Mouse (Mus musculus): ENCODE data around the gene Itga5. TPM values are rescaled to one million over a fixed set of nuclear protein-coding genes. Genes with fewer than 3 reads are reported as not detected.

Itga5 gene
- polyA plus RNA-seq, 1 experiment from 2014 or later = 42.7 TPM

DNA sequence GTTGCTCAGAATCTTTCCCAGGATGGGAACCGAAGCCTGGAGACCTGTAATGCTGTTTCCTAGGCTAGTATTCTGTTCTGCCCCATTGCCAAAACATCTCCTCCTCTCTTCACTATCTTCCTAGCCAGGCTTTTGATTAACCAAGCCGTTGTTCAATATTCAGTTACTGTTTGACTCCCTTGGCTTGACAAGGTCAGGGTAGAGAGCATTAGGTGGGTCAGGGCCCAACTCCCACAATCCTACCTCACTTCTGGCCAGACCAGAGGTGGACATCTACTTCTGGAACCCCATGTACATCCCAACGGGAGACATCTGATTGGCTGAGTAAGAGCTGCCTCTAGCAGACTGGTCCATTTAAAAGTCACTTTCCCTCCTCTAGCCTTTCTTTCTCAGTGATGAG, 3.6 kb downstream of the Itga5 start:
- 79% methylated on average over 3 of the region's 3 CpGs for WGBS
- Histone ChIP-seq H3K4me1 (peaks cover 53% of the 10 kb centered on the region), H3K27me3 (no peaks in the 10 kb centered on the region), H3K4me2 (no peak overlapping the region), H3K27ac (no peak overlapping the region), H3K36me3 (no peaks in the 10 kb centered on the region), H3K4me3 (no peak overlapping the region), H3K9me3 (no peaks in the 10 kb centered on the region), H3K9ac (no peak overlapping the region)
- ATAC-seq (ENCODE audit: borderline replicate concordance, extremely low read depth, low FRiP score, low TSS enrichment) = no peak

DNA sequence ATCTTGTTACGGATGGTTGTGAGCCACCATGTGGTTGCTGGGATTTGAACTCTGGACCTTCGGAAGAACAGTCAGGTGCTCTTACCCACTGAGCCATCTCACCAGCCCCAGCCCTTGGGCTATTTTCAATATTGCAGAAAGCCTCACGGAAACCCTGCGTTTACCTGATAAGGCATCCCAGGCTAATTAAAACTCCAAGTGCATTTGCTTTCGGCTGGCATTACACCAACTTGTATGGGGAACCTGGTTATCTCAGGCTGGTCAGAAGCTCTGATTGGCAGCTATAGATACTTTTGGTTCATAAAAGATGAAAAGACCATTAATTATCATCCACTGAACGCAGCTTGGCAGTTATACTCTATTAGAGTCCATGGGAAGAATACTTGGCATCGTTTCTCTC, 4.2 kb downstream of the Itga5 start:
- H3K36me3 ChIP-seq = no peaks in the 10 kb centered on the region
- H3K27me3 ChIP-seq = no peaks in the 10 kb centered on the region
- H3K4me3 ChIP-seq = no peak overlapping the region
- H3K4me2 ChIP-seq = no peak overlapping the region
- no peak for ATAC-seq (ENCODE audit: borderline replicate concordance, extremely low read depth, low FRiP score, low TSS enrichment)
- 82% methylated on average over 7 of the region's 7 CpGs for WGBS
- peaks cover 49% of the 10 kb centered on the region for H3K4me1 ChIP-seq
- no peak overlapping the region for H3K27ac ChIP-seq
- no peak overlapping the region for H3K9ac ChIP-seq
- no peaks in the 10 kb centered on the region for H3K9me3 ChIP-seq

DNA sequence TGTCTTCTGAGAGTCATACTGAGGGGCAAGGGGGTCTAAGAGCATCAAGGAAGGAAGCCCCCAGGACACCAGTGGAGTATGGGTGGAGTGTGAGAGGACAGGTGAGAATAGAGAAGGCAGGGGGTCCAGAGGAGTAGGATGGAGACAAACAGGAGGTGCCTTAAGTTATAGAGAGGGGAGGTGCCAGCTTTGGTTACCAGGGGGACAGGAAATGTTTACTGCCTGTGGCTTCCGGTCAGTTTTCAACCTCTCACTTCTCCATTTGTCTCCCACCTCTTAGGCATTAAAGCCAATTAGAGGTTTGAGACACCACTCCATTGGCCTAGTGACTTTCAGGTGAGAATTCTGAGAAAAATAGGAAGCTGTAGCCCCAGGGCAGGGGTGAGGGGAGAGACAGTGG, 5.3 kb downstream of the Itga5 start:
- peaks cover 44% of the 10 kb centered on the region for H3K4me1 ChIP-seq
- no peaks in the 10 kb centered on the region for H3K27me3 ChIP-seq
- H3K9ac ChIP-seq = no peak overlapping the region
- H3K4me2 ChIP-seq = no peak overlapping the region
- no peak for ATAC-seq (ENCODE audit: borderline replicate concordance, extremely low read depth, low FRiP score, low TSS enrichment)
- no peak overlapping the region for H3K27ac ChIP-seq
- no peaks in the 10 kb centered on the region for H3K9me3 ChIP-seq
- no peak overlapping the region for H3K4me3 ChIP-seq
- no peaks in the 10 kb centered on the region; the same call in 1 of the 2 replicates for H3K36me3 ChIP-seq
- WGBS = 45% methylated on average over 1 of the region's 1 CpGs

DNA sequence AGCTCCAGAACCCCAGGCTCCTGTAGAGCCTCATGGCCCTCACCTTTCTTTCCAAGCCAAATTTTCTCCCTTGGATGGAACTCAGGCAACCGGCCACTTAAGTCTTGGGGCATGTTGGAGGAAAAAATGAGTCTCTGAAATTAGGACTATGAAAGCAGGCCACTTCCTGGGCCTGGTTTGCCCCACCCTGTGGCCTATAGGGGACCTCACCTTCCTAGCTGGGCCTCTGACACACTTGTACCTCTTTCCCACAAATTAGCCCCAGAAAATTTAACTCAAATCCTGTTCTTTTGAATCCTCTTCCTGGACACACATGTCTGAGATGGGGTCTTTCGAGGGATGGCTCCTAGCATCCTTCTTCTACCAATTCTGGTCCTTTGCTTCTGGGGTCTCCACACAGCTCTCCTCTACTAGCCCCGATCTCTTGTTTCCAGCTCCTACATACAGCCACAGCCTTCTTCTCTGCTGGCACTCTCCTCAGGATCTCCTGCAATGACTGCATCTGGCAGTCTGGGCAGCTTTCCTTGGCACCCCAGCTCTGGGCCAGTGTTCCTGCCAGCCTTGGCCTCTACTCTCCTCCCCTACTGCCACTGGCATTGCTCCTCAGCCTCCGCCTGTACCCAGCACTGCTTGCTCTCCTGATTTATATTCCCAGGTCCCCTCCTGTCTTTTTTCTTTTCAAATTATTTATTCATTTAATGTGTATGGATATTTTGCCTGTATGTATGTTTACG, 6.5 kb downstream of the Itga5 start:
- Histone ChIP-seq H3K27me3 (no peaks in the 10 kb centered on the region), H3K4me2 (no peak overlapping the region), H3K4me1 (peaks cover 40% of the 10 kb centered on the region), H3K9ac (no peak overlapping the region), H3K4me3 (no peak overlapping the region), H3K9me3 (no peaks in the 10 kb centered on the region), H3K36me3 (no peaks in the 10 kb centered on the region; the same call in 1 of the 2 replicates), H3K27ac (no peak overlapping the region)
- no peak for ATAC-seq (ENCODE audit: borderline replicate concordance, extremely low read depth, low FRiP score, low TSS enrichment)
- 89% methylated on average over 5 of the region's 5 CpGs for WGBS

DNA sequence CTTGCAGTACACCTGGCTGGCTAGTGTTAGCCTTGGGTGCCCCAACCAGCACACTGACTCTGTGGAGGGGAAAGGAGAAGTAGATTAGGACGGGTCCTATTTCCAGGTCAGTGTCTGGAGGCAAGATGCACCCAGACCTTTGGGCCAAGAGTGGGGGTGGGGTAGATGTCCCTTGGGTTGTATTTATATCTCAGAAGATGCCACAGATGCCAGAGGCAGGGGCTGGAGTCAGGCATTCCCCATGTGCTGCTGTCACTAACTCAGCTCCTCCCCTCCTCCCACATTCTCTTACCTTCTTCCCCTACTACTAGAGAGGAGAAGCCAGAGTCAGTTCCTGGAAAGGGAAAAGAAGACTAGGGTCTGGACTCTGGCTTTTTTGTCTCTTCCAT, 7.4 kb downstream of the Itga5 start:
- no peak for ATAC-seq (ENCODE audit: borderline replicate concordance, extremely low read depth, low FRiP score, low TSS enrichment)
- peak overlapping the region; percentile 61 for H3K27ac ChIP-seq
- peaks cover 4% of the 10 kb centered on the region for H3K36me3 ChIP-seq
- H3K9ac ChIP-seq = no peak overlapping the region
- no peaks in the 10 kb centered on the region for H3K9me3 ChIP-seq
- H3K4me1 ChIP-seq = peaks cover 31% of the 10 kb centered on the region
- no peaks in the 10 kb centered on the region for H3K27me3 ChIP-seq
- no peak overlapping the region for H3K4me2 ChIP-seq
- WGBS = 42% methylated on average over 1 of the region's 1 CpGs
- H3K4me3 ChIP-seq = no peak overlapping the region

DNA sequence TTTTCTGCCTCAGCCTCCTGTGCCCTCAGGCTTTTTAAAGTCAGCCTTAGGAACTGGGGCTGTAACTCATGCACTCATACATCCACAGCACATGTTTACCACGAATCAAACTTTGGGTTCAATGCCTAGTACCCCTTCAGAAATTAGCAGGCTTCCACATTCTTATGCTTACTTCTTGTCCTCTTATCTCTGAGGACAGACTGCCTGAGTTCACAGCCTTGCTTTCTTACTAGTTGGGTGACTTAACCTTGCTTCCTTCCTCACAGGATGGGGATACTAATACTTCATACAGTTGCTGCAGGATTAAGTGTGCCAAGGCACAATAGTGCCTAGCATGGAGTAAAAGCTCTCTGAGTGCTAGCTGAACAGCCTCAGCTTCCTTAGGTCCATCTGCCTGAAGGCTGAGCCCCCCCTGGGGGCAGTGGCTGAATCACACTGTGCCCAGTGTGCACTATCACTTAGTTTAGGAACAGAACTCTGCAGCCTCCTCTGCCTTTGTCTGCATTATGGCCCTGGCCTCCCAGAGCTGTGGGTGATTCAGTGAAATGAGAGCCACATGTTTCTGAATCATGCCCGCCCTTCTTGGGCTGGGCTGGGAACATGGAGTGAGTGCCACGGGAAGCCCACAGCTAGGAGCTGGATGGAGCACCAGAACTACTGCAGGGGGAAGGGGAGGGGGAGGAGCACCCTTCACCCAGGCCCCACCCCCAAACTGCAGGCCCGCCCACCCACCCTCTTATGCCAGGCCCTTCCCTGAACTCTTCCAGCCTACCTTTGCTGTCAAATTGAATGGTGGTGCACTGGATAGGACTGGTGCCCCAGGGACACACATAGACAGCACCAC, 8.1 kb downstream of the Itga5 start:
- H3K36me3 ChIP-seq = peaks cover 10% of the 10 kb centered on the region
- peak overlapping the region; percentile 61 for H3K27ac ChIP-seq
- H3K27me3 ChIP-seq = no peaks in the 10 kb centered on the region
- H3K4me1 ChIP-seq = peaks cover 30% of the 10 kb centered on the region
- H3K4me3 ChIP-seq = no peak overlapping the region
- no peak overlapping the region for H3K9ac ChIP-seq
- 34% methylated on average over 4 of the region's 4 CpGs for WGBS
- H3K4me2 ChIP-seq = no peak overlapping the region
- ATAC-seq (ENCODE audit: borderline replicate concordance, extremely low read depth, low FRiP score, low TSS enrichment) = peak; percentile 34
- H3K9me3 ChIP-seq = no peaks in the 10 kb centered on the region

DNA sequence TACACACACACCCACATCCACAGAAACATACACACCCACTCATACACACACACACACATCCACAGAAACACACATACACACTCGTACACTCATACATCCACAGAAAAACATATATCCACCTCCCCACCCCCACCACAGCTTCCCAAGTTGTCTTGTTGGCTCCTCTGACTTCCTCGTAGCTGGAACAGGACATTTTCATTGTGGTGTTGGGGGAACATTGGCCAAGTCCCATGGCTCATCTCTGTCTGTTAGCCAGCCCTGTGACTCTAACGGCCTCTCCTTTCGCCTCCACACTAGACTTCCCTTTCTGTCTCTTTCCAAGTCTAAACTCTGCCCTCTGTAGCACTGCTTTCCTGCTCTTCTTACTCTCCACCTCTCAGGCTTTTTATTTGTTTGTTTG, 8.7 kb downstream of the Itga5 start:
- no peak overlapping the region for H3K4me3 ChIP-seq
- 68% methylated on average over 4 of the region's 4 CpGs for WGBS
- peaks cover 27% of the 10 kb centered on the region for H3K4me1 ChIP-seq
- no peaks in the 10 kb centered on the region for H3K9me3 ChIP-seq
- no peak for ATAC-seq (ENCODE audit: borderline replicate concordance, extremely low read depth, low FRiP score, low TSS enrichment)
- no peak overlapping the region for H3K9ac ChIP-seq
- H3K27ac ChIP-seq = peak overlapping the region; percentile 25
- H3K36me3 ChIP-seq = peaks cover 14% of the 10 kb centered on the region
- no peaks in the 10 kb centered on the region for H3K27me3 ChIP-seq
- H3K4me2 ChIP-seq = no peak overlapping the region

DNA sequence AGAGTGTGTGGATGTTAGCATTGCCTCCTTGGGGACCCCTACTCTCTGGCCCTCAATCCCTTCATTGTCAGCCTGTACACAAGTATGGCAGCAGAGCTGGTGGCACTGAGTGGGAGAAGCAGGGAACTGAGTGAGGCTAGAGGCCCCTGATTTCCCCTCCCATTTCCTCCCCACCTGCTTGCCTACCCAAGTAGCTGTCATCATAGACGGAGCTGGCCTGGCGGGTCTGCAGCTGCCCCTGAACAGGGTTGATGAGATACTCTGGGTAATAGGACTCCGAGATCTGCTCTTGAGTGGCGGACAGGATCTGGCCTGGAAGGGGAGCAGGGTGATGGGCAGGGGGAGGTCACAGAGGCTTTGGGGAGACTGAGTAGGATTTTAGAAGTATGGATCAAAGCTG, 10.4 kb downstream of the Itga5 start:
- no peak overlapping the region for H3K4me2 ChIP-seq
- no peaks in the 10 kb centered on the region for H3K9me3 ChIP-seq
- H3K27ac ChIP-seq = no peak overlapping the region
- no peak overlapping the region for H3K9ac ChIP-seq
- no peak for ATAC-seq (ENCODE audit: borderline replicate concordance, extremely low read depth, low FRiP score, low TSS enrichment)
- peaks cover 28% of the 10 kb centered on the region for H3K36me3 ChIP-seq
- WGBS = 64% methylated on average over 4 of the region's 4 CpGs
- no peaks in the 10 kb centered on the region for H3K27me3 ChIP-seq
- H3K4me1 ChIP-seq = peaks cover 14% of the 10 kb centered on the region
- no peak overlapping the region for H3K4me3 ChIP-seq

DNA sequence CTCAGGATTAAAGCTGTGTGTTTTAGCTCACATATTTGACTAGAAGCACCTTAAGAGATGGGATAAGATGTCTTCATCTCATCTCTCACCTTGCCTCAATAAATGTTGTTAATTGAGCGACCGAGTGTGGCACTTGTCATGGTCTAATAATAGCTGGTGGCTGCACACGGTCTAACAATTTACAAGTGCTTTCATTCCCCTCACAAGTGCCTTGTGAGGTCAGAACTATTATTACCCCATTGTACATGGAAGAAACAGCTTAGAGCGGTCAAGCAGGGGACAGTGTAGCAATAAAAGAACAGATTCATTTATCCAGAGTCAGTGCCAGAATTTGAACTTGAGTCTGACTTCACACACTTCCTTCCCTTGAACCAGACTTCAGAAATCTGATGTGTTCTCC, 11.1 kb downstream of the Itga5 start:
- H3K9me3 ChIP-seq = no peaks in the 10 kb centered on the region
- H3K9ac ChIP-seq = no peak overlapping the region
- peaks cover 13% of the 10 kb centered on the region for H3K4me1 ChIP-seq
- ATAC-seq (ENCODE audit: borderline replicate concordance, extremely low read depth, low FRiP score, low TSS enrichment) = no peak
- peaks cover 35% of the 10 kb centered on the region for H3K36me3 ChIP-seq
- WGBS = 66% methylated on average over 4 of the region's 4 CpGs
- H3K27me3 ChIP-seq = no peaks in the 10 kb centered on the region
- no peak overlapping the region for H3K4me3 ChIP-seq
- no peak overlapping the region for H3K27ac ChIP-seq
- no peak overlapping the region for H3K4me2 ChIP-seq

DNA sequence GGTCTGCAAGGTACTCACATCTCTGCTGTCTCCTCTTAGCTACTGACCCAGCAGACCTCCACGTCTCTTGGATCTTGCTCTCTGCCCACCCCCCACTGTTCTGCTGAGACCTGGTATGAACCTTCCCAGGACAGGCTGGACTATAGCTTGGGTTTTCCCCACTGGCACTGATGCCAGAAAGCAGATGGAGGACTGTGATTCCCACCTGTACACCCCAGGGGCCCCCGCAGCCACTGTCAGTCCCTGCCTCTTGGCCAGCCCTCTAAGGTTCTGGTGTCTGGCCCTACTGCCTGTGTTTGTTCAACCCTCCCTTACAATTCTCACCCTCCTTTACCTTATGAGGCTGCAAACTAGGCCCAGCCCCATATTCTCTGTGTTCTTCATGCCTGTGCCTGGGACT, 11.9 kb downstream of the Itga5 start:
- Histone ChIP-seq H3K9ac (no peak overlapping the region), H3K9me3 (no peaks in the 10 kb centered on the region), H3K27ac (no peak overlapping the region), H3K36me3 (peaks cover 42% of the 10 kb centered on the region), H3K4me2 (no peak overlapping the region), H3K27me3 (no peaks in the 10 kb centered on the region), H3K4me3 (no peak overlapping the region), H3K4me1 (peaks cover 13% of the 10 kb centered on the region)
- no peak for ATAC-seq (ENCODE audit: borderline replicate concordance, extremely low read depth, low FRiP score, low TSS enrichment)
- 89% methylated on average over 2 of the region's 2 CpGs for WGBS

DNA sequence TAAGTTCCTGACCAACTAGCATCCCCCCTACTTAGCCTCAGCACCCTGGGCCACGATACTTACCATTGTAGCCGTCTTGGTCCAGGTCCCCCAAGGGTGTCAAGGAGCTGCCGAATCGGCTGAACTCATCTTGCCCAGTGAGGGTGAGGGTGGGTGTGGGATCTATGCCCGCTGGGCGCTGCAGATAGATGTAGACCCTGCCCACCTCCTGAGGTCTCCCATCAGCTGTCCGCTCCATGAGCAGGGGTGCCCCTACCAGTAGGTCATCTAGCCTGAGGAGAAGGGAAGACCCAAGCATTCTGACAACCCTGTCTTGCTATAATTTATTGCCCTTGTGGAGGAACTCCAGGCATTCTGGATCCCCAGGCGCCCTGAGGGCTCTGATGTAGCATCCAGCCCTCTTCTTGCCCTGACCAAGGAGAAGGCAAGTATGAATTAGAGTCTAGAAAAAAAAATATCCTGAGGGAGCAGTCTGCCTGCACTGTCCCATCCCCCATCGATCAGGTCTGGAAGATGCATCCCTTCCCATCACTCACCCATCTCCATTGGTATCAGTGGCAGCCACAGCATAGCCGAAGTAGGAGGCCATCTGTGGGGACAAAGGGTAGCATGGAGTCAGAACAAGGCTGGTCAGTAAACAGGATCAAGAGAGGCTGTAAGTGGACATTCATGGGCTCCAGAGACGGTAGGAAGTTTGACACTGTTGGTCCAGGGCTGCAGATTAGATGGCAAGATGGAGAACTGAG, 12.9 kb downstream of the Itga5 start:
- Histone ChIP-seq H3K27me3 (no peaks in the 10 kb centered on the region), H3K4me2 (no peak overlapping the region), H3K9me3 (no peaks in the 10 kb centered on the region), H3K36me3 (peaks cover 52% of the 10 kb centered on the region), H3K9ac (no peak overlapping the region), H3K4me3 (no peak overlapping the region), H3K27ac (no peak overlapping the region), H3K4me1 (peaks cover 4% of the 10 kb centered on the region)
- ATAC-seq (ENCODE audit: borderline replicate concordance, extremely low read depth, low FRiP score, low TSS enrichment) = no peak
- WGBS = 88% methylated on average over 11 of the region's 11 CpGs

DNA sequence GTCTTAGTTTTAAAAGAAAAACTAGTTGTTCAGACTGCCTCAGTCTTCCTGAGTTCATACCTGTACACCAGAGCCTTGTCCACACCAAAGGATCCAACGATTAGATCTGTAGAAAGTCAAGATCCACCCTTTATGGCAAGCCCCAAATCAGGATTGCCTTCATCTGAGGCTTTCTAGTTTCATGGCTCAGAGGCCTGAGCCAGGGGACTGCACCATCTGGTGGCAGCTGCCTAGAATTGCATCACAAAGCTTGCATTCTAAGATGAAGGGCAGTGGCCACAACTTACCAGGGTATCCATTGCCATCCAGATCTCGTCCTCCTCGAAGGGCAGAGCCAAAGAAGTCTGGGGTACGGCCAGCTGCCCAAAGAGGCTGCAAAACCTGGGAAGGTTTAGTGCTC, 13.7 kb downstream of the Itga5 start:
- peaks cover 55% of the 10 kb centered on the region for H3K36me3 ChIP-seq
- no peak for ATAC-seq (ENCODE audit: borderline replicate concordance, extremely low read depth, low FRiP score, low TSS enrichment)

More for the DNA sequence above, 13.7 kb downstream of the Itga5 start:
- Histone ChIP-seq H3K9me3 (no peaks in the 10 kb centered on the region), H3K9ac (no peak overlapping the region), H3K4me3 (no peak overlapping the region), H3K4me2 (no peak overlapping the region), H3K27ac (no peak overlapping the region), H3K27me3 (no peaks in the 10 kb centered on the region), H3K4me1 (no peaks in the 10 kb centered on the region)
- 39% methylated on average over 4 of the region's 4 CpGs for WGBS
